Mouse (Mus musculus): Measurements from ENCODE around the gene Rilpl1. TPM values are rescaled to one million over a fixed set of nuclear protein-coding genes. Genes with fewer than 3 reads are reported as not detected.

Rilpl1 gene
- polyA plus RNA-seq, 1 experiment from 2014 or later = 27.7 TPM

DNA sequence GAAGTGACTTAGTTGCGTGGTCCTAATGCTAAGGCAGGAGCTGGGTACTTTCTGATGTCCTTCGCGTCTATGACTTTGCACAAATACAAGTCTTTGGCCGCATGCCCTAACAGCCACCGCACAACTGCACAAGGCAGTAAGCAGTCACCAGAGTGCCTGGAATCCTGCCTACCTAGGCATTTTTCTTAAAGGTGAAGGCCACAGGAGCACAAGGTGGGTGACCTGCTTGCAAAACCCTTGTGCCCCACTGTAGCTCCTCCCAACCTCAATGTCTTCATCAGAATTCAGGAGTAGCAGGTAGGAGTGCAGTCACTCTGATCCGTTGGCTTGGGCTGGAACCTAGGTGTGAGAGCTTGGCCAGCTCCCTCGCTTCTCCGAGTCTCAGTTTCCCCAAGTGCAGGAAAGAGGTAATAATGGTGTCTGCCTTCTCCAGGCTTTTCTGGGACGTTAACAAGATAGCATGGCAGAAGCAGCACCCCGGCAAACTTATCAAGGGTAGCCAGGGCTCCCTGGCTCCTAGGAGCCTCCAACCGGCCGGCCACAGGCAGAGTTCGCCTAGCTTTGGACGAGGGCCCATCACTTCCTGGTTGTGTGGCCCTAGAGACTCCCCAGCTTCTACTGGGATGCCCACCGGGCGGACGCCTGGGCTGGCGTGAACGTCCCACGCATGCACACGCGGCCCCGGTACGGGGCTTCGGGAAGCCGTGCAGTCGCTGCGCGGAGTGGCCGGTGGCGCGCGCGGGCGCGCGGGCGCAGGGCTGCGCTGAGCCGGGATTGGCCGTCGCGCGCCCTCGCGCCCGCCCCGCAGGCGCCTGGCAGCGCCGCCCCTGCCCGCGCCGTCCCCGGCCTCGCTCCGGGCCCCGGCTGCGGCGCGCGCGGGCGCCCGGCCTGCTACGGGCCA is 86.3 kb downstream of the Rilpl1 start:
- ATAC-seq (replicated peaks; ENCODE audit: extremely low read depth, insufficient read depth, low FRiP score) = peak; percentile 88
- Histone ChIP-seq H3K36me3 (ENCODE audit: control insufficient read depth, insufficient read depth) (peaks cover 23% of the 10 kb centered on the region), H3K27ac (ENCODE audit: low read length) (peak overlapping the region; percentile 91), H3K4me2 (ENCODE audit: low read depth, low read length) (peak overlapping the region; percentile 93), H3K4me1 (ENCODE audit: control insufficient read depth, insufficient read depth, low read length) (peaks cover 28% of the 10 kb centered on the region), H3K27me3 (ENCODE audit: control insufficient read depth, insufficient read depth, low read length) (no peaks in the 10 kb centered on the region), H3K9me3 (replicated peaks; ENCODE audit: control insufficient read depth, low read length) (0 out of 2 replicates have a peak, but pooled peaks cover 2% of the 10 kb centered on the region), H3K4me3 (ENCODE audit: low read length) (peak overlapping the region; percentile 92), H3K9ac (ENCODE audit: low read length) (peak overlapping the region; percentile 94)
- WGBS = 2% methylated on average over 57 of the region's 66 CpGs

DNA sequence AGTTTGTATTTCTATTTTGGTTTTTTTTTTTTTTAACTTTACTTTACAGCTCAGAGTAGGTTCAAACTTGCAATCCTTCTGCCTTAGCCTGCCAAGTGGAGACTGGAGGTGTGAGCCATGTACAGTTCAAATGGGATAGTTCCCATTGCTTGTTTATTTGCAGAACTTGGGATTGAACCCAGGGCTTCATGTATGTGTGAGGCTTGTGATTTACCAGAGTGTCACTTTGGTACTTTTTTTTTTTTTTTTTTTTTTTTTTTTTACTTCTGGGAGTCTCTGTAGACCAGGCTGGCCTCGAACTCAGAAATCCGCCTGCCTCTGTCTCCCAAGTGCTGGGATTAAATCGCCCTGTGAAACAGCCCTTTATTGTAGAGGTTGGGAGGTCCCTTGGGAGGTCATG is 87.0 kb downstream of the Rilpl1 start:
- Histone ChIP-seq H3K4me1 (ENCODE audit: control insufficient read depth, insufficient read depth, low read length) (peaks cover 23% of the 10 kb centered on the region), H3K4me3 (ENCODE audit: low read length) (no peak overlapping the region; the same call in 1 of the 2 replicates), H3K9me3 (replicated peaks; ENCODE audit: control insufficient read depth, low read length) (0 out of 2 replicates have a peak, but pooled peaks cover 2% of the 10 kb centered on the region), H3K9ac (ENCODE audit: low read length) (no peak overlapping the region), H3K27me3 (ENCODE audit: control insufficient read depth, insufficient read depth, low read length) (no peaks in the 10 kb centered on the region), H3K27ac (ENCODE audit: low read length) (peak overlapping the region; percentile 91), H3K4me2 (ENCODE audit: low read depth, low read length) (no peak overlapping the region), H3K36me3 (ENCODE audit: control insufficient read depth, insufficient read depth) (peaks cover 19% of the 10 kb centered on the region)
- ATAC-seq (replicated peaks; ENCODE audit: extremely low read depth, insufficient read depth, low FRiP score) = no peak
- WGBS = 58% methylated on average over 3 of the region's 3 CpGs

Other genes starting within 250 kb of the Rilpl1 start
- gene Mphosph9, start 203.4 kb downstream of the Rilpl1 start, polyA plus RNA-seq (2015; fragmentation: Nextera tagmentation; extraction: Ambion mirVana) = 8.7 and 10.5 TPM in 2 replicates
- 18.5 and 20.3 TPM in 2 replicates for gene 2810006K23Rik, start 203.3 kb downstream of the Rilpl1 start, polyA plus RNA-seq (2015; fragmentation: Nextera tagmentation; extraction: Ambion mirVana)
- gene Cdk2ap1, start 168.3 kb downstream of the Rilpl1 start, polyA plus RNA-seq (2015; fragmentation: Nextera tagmentation; extraction: Ambion mirVana) = 14.6 and 19.6 TPM in 2 replicates
- gene Sbno1, start 105.4 kb downstream of the Rilpl1 start, polyA plus RNA-seq (2015; fragmentation: Nextera tagmentation; extraction: Ambion mirVana) = 57.9 and 61.1 TPM in 2 replicates
- 30.4 and 31.2 TPM in 2 replicates for gene Kmt5a, start 91.5 kb downstream of the Rilpl1 start, polyA plus RNA-seq (2015; fragmentation: Nextera tagmentation; extraction: Ambion mirVana)
- 19.2 and 21.3 TPM in 2 replicates for gene Rilpl2, start 53.0 kb downstream of the Rilpl1 start, polyA plus RNA-seq (2015; fragmentation: Nextera tagmentation; extraction: Ambion mirVana)
- 23.2 and 24.1 TPM in 2 replicates for gene Snrnp35, start 48.3 kb downstream of the Rilpl1 start, polyA plus RNA-seq (2015; fragmentation: Nextera tagmentation; extraction: Ambion mirVana)
- 435 and 443 TPM in 2 replicates for gene Tmed2, start 9.3 kb upstream of the Rilpl1 start, polyA plus RNA-seq (2015; fragmentation: Nextera tagmentation; extraction: Ambion mirVana)
- gene Ddx55, start 21.5 kb upstream of the Rilpl1 start, polyA plus RNA-seq (2015; fragmentation: Nextera tagmentation; extraction: Ambion mirVana) = 8.4 and 8.7 TPM in 2 replicates
- gene Eif2b1, start 47.7 kb upstream of the Rilpl1 start, polyA plus RNA-seq (2015; fragmentation: Nextera tagmentation; extraction: Ambion mirVana) = 53.3 and 62.2 TPM in 2 replicates
- gene Gtf2h3, start 47.7 kb upstream of the Rilpl1 start, polyA plus RNA-seq (2015; fragmentation: Nextera tagmentation; extraction: Ambion mirVana) = 34.3 TPM in 2 replicates
- 32.3 and 33.4 TPM in 2 replicates for gene Atp6v0a2, start 97.2 kb upstream of the Rilpl1 start, polyA plus RNA-seq (2015; fragmentation: Nextera tagmentation; extraction: Ambion mirVana)
- 0.09 and 0.19 TPM in 2 replicates for gene Dnah10, start 193.7 kb upstream of the Rilpl1 start, polyA plus RNA-seq (2015; fragmentation: Nextera tagmentation; extraction: Ambion mirVana)